8 mouse cellular contexts compared by ENCODE assay signal in the genomic region with DNA sequence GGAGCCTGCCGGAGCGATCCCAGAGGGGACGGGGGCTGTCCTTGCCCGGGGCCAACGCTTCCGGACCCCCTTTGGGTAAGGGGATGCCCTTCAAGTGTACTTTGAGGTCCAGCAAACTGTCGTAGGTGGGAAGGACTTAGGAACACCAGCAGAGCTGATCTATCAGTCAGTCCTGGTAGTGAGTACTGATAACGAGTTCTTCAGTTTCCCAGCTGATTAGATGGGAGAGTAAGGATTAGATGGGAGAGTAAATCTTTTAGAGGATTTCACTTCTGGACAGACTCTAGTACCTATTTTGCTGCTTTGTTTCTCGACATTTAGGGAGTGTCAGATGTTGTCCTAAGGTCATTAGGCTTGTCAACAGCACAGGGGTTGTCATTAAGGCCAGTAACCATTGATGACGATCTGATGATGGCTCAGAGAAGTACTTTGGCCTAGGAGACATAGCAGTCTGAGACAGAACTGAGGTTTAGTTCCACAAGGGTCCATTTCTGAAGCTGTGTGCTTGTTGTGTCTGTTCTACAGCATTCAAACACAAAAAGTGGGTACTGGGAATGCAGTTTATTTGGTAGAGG. TPM values are rescaled to one million over a fixed set of nuclear protein-coding genes. Genes with fewer than 3 reads are reported as not detected.
DNase-seq lines count a peak whose midpoint lies in the region; ATAC-seq and TF ChIP-seq lines count a peak whose summit lies in the region.

No protein-coding gene starts in this region.

- peak overlapping the region; percentile 76 for H3K4me2 ChIP-seq in forebrain, embryonic 14.5 days (ENCODE audit: low read length)
- peak overlapping the region; percentile 78 for H3K4me2 ChIP-seq in liver, postnatal 0 days (ENCODE audit: low read depth, low read length)

- peak overlapping the region; percentile 98 for H3K27ac ChIP-seq in heart, embryonic 10.5 days
- peak overlapping the region; percentile 65; the same call in 1 of the 2 replicates for H3K27ac ChIP-seq in forebrain, embryonic 14.5 days (ENCODE audit: low read depth, low read length)
- peak overlapping the region; percentile 84 for H3K27ac ChIP-seq in liver, postnatal 0 days (ENCODE audit: low read depth)

- WGBS in heart, embryonic 10.5 days: 0% methylated on average over 10 of the region's 10 CpGs
- under 1% methylated on average over 10 of the region's 10 CpGs for WGBS in forebrain, embryonic 14.5 days
- under 1% methylated on average over 10 of the region's 10 CpGs for WGBS in liver, postnatal 0 days (ENCODE audit: insufficient replicate concordance)

- no peak for DNase-seq in heart, embryonic 10.5 days (ENCODE audit: low spot score)
- DNase-seq in heart, adult 8-10 months (ENCODE audit: low spot score): no peak
- no peak for DNase-seq in forebrain, embryonic 14.5 days (ENCODE audit: low spot score)
- no peak for DNase-seq in liver, postnatal 0 days
- no peak for DNase-seq in urinary bladder, postnatal 10 days (ENCODE audit: low spot score)
- DNase-seq in adrenal gland, postnatal 36 days: no peak
- no peak for DNase-seq in adrenal gland, postnatal 14 days

- TF ChIP-seq CTCF in E14TG2a.4 (conservative IDR thresholded peaks at IDR 0.05; ENCODE audit: low read length): no peak
- TF ChIP-seq CTCF in liver, postnatal 0 days (IDR thresholded peaks at IDR 0.05; ENCODE audit: low read depth): no peak

- no peaks in the 10 kb centered on the region for H3K27me3 ChIP-seq in heart, embryonic 10.5 days (ENCODE audit: insufficient read depth, poor library complexity, severe bottlenecking)
- no peaks in the 10 kb centered on the region for H3K27me3 ChIP-seq in E14TG2a.4 (ENCODE audit: insufficient read depth, low read length)
- no peaks in the 10 kb centered on the region for H3K27me3 ChIP-seq in forebrain, embryonic 14.5 days (replicated peaks; ENCODE audit: control insufficient read depth, insufficient read depth, low read length)
- H3K27me3 ChIP-seq in liver, postnatal 0 days (ENCODE audit: insufficient read depth, low read length): no peaks in the 10 kb centered on the region

- no peaks in the 10 kb centered on the region for H3K9me3 ChIP-seq in heart, embryonic 10.5 days
- no peaks in the 10 kb centered on the region for H3K9me3 ChIP-seq in E14TG2a.4 (ENCODE audit: low read length)
- H3K9me3 ChIP-seq in forebrain, embryonic 14.5 days (replicated peaks; ENCODE audit: control insufficient read depth, low read length): no peaks in the 10 kb centered on the region
- no peaks in the 10 kb centered on the region for H3K9me3 ChIP-seq in liver, postnatal 0 days (ENCODE audit: low read length)

- ATAC-seq in forebrain, embryonic 14.5 days: no peak; the same call in 1 of the 2 replicates
- peak; percentile 39; the same call in 1 of the 2 replicates for ATAC-seq in liver, postnatal 0 days

- TF ChIP-seq EP300 in liver, postnatal 0 days (IDR thresholded peaks at IDR 0.05; ENCODE audit: low read depth): no peak

- H3K4me3 ChIP-seq in heart, embryonic 10.5 days: peak overlapping the region; percentile 100
- peak overlapping the region; percentile 98 for H3K4me3 ChIP-seq in E14TG2a.4 (replicated peaks; ENCODE audit: low read length)
- H3K4me3 ChIP-seq in forebrain, embryonic 14.5 days (ENCODE audit: low read depth, low read length): peak overlapping the region; percentile 96
- H3K4me3 ChIP-seq in liver, postnatal 0 days (ENCODE audit: low read depth, low read length): peak overlapping the region; percentile 92

- H3K36me3 ChIP-seq in heart, embryonic 10.5 days: peaks cover 15% of the 10 kb centered on the region
- peaks cover 18% of the 10 kb centered on the region for H3K36me3 ChIP-seq in E14TG2a.4 (ENCODE audit: insufficient read depth, low read length)
- H3K36me3 ChIP-seq in forebrain, embryonic 14.5 days (ENCODE audit: control insufficient read depth, insufficient read depth, low read length): no peaks in the 10 kb centered on the region
- no peaks in the 10 kb centered on the region; the same call in 1 of the 2 replicates for H3K36me3 ChIP-seq in liver, postnatal 0 days (replicated peaks; ENCODE audit: insufficient read depth, low read length)

- peaks cover 14% of the 10 kb centered on the region for H3K4me1 ChIP-seq in heart, embryonic 10.5 days
- H3K4me1 ChIP-seq in E14TG2a.4 (replicated peaks; ENCODE audit: low read depth, low read length): peaks cover 35% of the 10 kb centered on the region
- peaks cover 6% of the 10 kb centered on the region for H3K4me1 ChIP-seq in forebrain, embryonic 14.5 days (ENCODE audit: control insufficient read depth, insufficient read depth, low read length)
- peaks cover 21% of the 10 kb centered on the region for H3K4me1 ChIP-seq in liver, postnatal 0 days (ENCODE audit: insufficient read depth)

- H3K9ac ChIP-seq in forebrain, embryonic 14.5 days (ENCODE audit: low read length): peak overlapping the region; percentile 95
- H3K9ac ChIP-seq in liver, postnatal 0 days (replicated peaks): peak overlapping the region; percentile 91

RNA-seq across cellular contexts. Expression of gene Nudt15, which starts 5.2 kb away (rescaled TPM):
- polyA plus RNA-seq in heart, embryonic 10.5 days (2016; fragmentation: Nextera tagmentation; extraction: Ambion mirVana): 4.9 and 5.7 TPM in 2 replicates
- total RNA-seq in heart, adult 8-10 months (2022): 10 to 100 TPM in 1 of 4 experiments, 1 to 10 TPM in 3; 7.4 to 10.5 (median 8.8) TPM
- polyA plus RNA-seq in forebrain, embryonic 14.5 days (2014; fragmentation: Nextera tagmentation; extraction: Ambion mirVana): 8.2 and 9.1 TPM in 2 replicates
- 1.6 and 1.9 TPM in 2 replicates for polyA plus RNA-seq in liver, postnatal 0 days (2015; fragmentation: Nextera tagmentation; extraction: Ambion mirVana)
- total RNA-seq in adrenal gland, postnatal 36 days (2021): 1 to 10 TPM; 7.6 to 7.8 TPM
- total RNA-seq in adrenal gland, postnatal 14 days (2021): 8.9 and 9.6 TPM in 2 replicates

RNA-seq across cellular contexts. Expression of gene Sucla2, which starts 28.1 kb away (rescaled TPM):
- 138 and 179 TPM in 2 replicates for polyA plus RNA-seq in heart, embryonic 10.5 days (2016; fragmentation: Nextera tagmentation; extraction: Ambion mirVana)
- total RNA-seq in heart, adult 8-10 months (2022): 100 to 1,000 TPM; 674 to 810 (median 734) TPM
- polyA plus RNA-seq in forebrain, embryonic 14.5 days (2014; fragmentation: Nextera tagmentation; extraction: Ambion mirVana): 111 and 122 TPM in 2 replicates
- polyA plus RNA-seq in liver, postnatal 0 days (2015; fragmentation: Nextera tagmentation; extraction: Ambion mirVana): 99.7 and 102 TPM in 2 replicates
- 100 to 1,000 TPM; 346 to 377 TPM for total RNA-seq in adrenal gland, postnatal 36 days (2021)
- 999 and 1,057 TPM in 2 replicates for total RNA-seq in adrenal gland, postnatal 14 days (2021)

RNA-seq across cellular contexts. Expression of gene Med4, which starts 43.4 kb away (rescaled TPM):
- 68.5 and 87.0 TPM in 2 replicates for polyA plus RNA-seq in heart, embryonic 10.5 days (2016; fragmentation: Nextera tagmentation; extraction: Ambion mirVana)
- 10 to 100 TPM; 19.8 to 23.7 (median 21.3) TPM for total RNA-seq in heart, adult 8-10 months (2022)
- 99.3 and 100.0 TPM in 2 replicates for polyA plus RNA-seq in forebrain, embryonic 14.5 days (2014; fragmentation: Nextera tagmentation; extraction: Ambion mirVana)
- 18.7 and 20.4 TPM in 2 replicates for polyA plus RNA-seq in liver, postnatal 0 days (2015; fragmentation: Nextera tagmentation; extraction: Ambion mirVana)
- total RNA-seq in adrenal gland, postnatal 36 days (2021): 10 to 100 TPM; 22.9 to 24.7 TPM
- total RNA-seq in adrenal gland, postnatal 14 days (2021): 25.9 and 30.6 TPM in 2 replicates
